Mouse (Mus musculus) embryonic fibroblast, embryonic 13.5 days (primary cell): ENCODE measurements around the gene Atrnl1.

Source experiments
- CTCF ChIP-seq: IDR thresholded peaks from 2 replicates; pipeline ENCODE4 v1.5.1; 2011; ENCODE audit warnings: mild to moderate bottlenecking, control low read depth, low read length, moderate library complexity, borderline replicate concordance; ENCODE audit not compliant: insufficient read depth
- POLR2A ChIP-seq: IDR thresholded peaks from 2 replicates; pipeline ENCODE4 v1.6.1; 2011; ENCODE audit warnings: low read depth, mild to moderate bottlenecking, control low read depth, low read length, moderate library complexity

- TF ChIP-seq POLR2A (no peak), CTCF (no peak)
Measured at GRCm38 (mm10) chr19:58080168-58080567, 469.3 kb downstream of the Atrnl1 start.
